Mouse (Mus musculus) midbrain, embryonic 11.5 days (tissue): ENCODE data around the gene Nhs. TPM values are rescaled to one million over a fixed set of nuclear protein-coding genes. Genes with fewer than 3 reads are reported as not detected.

Experiments used
- ATAC-seq: fragments of 200-750 bp; cut with Nextera tagmentation; 2 replicates; pipeline ENCODE4 v1.8.0; 2017; ENCODE audit warnings: moderate TSS enrichment, moderate library complexity; ENCODE audit not compliant: low FRiP score
- DNase-seq: peaks from one replicate; pipeline ENCODE4 v3.0.0; 2015; ENCODE audit warnings: low spot score; ENCODE audit errors: missing footprints
- H3K27ac ChIP-seq: fragments of 300-500 bp; sonication (generic); 2 replicates; pipeline ENCODE4 v1.5.1; 2014; ENCODE audit warnings: low read depth, low read length
- H3K27me3 ChIP-seq: fragments of 300-500 bp; sonication (generic); 2 replicates; pipeline ENCODE4 v1.6.1; 2014; ENCODE audit warnings: mild to moderate bottlenecking, low read length, moderate library complexity, mixed read lengths; ENCODE audit not compliant: control insufficient read depth, insufficient read depth
- H3K36me3 ChIP-seq: fragments of 300-500 bp; sonication (generic); 2 replicates; pipeline ENCODE4 v1.6.1; 2014; ENCODE audit warnings: mild to moderate bottlenecking, low read length, moderate library complexity, mixed read lengths; ENCODE audit not compliant: control insufficient read depth, insufficient read depth
- H3K4me1 ChIP-seq: fragments of 300-500 bp; sonication (generic); 2 replicates; pipeline ENCODE4 v1.6.1; 2014; ENCODE audit warnings: low read length; ENCODE audit not compliant: control insufficient read depth, insufficient read depth
- H3K4me2 ChIP-seq: fragments of 300-500 bp; sonication (generic); 2 replicates; pipeline ENCODE4 v1.6.1; 2014; ENCODE audit warnings: mild to moderate bottlenecking, moderate library complexity
- H3K4me3 ChIP-seq: fragments of 300-500 bp; sonication (generic); 2 replicates; pipeline ENCODE4 v1.5.1; 2014; ENCODE audit warnings: low read depth, low read length
- H3K9ac ChIP-seq: fragments of 300-500 bp; sonication (generic); 2 replicates; pipeline ENCODE4 v1.6.1; 2014; ENCODE audit warnings: low read length
- H3K9me3 ChIP-seq: fragments of 300-500 bp; sonication (generic); 2 replicates; pipeline ENCODE4 v1.6.1; 2016; ENCODE audit warnings: low read length; ENCODE audit not compliant: control insufficient read depth
- WGBS: fragments of 180-500 bp; shearing (Covaris S2); extraction: QIAGEN DNeasy Blood & Tissue Kit; methylation state at CpG from one replicate; pipeline ENCODE4 v1.1.7; 2014; 5-methylcytosine and 5-hydroxymethylcytosine counted together
- polyA plus RNA-seq: library from polyadenylated mRNA; unstranded; fragments of >200 nt; fragmentation: Nextera tagmentation; extraction: Ambion mirVana; gene quantifications from 2 replicates; pipeline ENCODE4 v1.2.1, GENCODE M21; 2014

Gene Nhs
- polyA plus RNA-seq, 1 experiment from 2014 or later, result 4.4 TPM

DNA sequence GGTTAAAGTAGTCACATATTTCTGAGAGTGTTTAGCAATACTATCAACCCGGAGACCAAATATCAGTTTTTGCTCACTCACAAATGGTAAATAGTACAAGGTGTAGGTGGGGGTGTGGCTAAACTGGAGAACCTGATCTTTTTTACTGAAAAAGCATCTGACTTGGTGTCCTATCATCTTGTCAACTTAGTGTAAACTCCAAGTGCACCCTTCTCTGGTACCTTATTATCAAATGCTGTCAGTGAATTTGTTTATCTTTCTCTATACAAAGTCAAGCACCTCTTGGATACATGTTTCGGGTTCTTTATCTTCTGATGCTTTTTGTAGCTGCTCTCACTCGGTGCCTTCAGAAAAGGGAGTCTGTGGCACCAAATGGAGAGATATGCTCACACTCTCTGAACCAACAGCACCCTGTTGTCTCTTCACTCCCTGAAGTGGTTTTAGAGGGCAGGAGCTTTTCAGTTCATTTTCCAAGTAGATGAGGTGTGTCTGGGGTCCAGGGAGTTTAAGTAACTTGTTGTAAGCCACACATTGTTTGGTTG lies 187.5 kb downstream of the Nhs start:
- ATAC-seq (no peak), DNase-seq (no peak)
- 95% methylated on average over 3 of the region's 3 CpGs for WGBS

DNA sequence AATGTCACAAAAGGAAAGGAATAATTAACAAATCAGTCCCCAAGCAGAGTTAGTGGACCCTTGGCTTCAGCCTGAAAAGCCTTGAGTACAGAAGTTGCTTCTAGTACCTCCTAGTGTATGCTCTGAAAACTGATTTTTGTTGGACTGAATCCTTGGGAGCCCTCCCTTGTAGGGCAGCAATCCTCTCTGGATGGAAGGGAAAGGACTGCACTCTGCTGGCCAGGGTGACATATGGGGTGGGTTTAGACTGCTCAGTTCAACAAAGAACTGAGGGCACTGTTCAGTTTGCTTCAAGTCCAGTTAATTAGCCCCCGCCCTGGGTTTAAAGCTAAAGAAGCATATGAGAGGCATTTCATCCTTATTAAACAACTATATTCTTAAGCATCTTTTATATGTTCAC lies 188.4 kb downstream of the Nhs start:
- ATAC-seq, result no peak
- no peaks in the 10 kb centered on the region for H3K4me1 ChIP-seq
- 94% methylated on average over 1 of the region's 1 CpGs for WGBS
- H3K4me2 ChIP-seq, result no peak overlapping the region
- no peak for DNase-seq
- peaks cover 22% of the 10 kb centered on the region for H3K27me3 ChIP-seq
- H3K27ac ChIP-seq, result no peak overlapping the region
- no peak overlapping the region for H3K4me3 ChIP-seq
- no peaks in the 10 kb centered on the region for H3K9me3 ChIP-seq
- no peak overlapping the region for H3K9ac ChIP-seq
- H3K36me3 ChIP-seq, result no peaks in the 10 kb centered on the region

More for the DNA sequence above, 187.5 kb downstream of the Nhs start:
- no peaks in the 10 kb centered on the region for H3K4me1 ChIP-seq
- H3K27ac ChIP-seq, result no peak overlapping the region
- no peak overlapping the region for H3K9ac ChIP-seq
- H3K36me3 ChIP-seq, result no peaks in the 10 kb centered on the region
- H3K4me2 ChIP-seq, result no peak overlapping the region
- H3K4me3 ChIP-seq, result no peak overlapping the region
- no peaks in the 10 kb centered on the region for H3K9me3 ChIP-seq
- H3K27me3 ChIP-seq, result peaks cover 29% of the 10 kb centered on the region

DNA sequence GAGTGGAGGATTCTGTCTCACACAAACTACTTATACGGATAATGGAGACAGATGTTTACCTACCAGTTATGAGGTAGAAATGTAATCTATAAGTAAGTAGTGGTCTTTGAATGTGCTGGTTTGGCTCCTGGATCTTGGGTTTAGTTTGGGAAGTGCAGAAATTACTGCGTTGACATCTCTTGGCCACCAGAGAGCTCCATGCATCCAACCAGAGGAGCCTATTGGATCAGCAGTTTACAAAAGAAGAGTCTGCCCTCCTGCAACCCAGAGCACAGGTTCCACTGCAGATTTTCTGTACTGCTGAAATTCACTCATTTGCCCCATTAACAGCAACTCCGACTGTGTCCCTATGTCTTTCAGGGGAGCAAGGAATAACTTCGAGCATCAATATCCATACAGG lies 191.8 kb downstream of the Nhs start:
- no peaks in the 10 kb centered on the region for H3K9me3 ChIP-seq
- peaks cover 2% of the 10 kb centered on the region for H3K27me3 ChIP-seq
- 29% methylated on average over 4 of the region's 4 CpGs for WGBS
- no peak overlapping the region for H3K4me2 ChIP-seq
- H3K9ac ChIP-seq, result no peak overlapping the region
- H3K4me1 ChIP-seq, result no peaks in the 10 kb centered on the region
- H3K36me3 ChIP-seq, result no peaks in the 10 kb centered on the region
- DNase-seq (no peak), ATAC-seq (peak; percentile 63; the same call in 1 of the 2 replicates)
- H3K4me3 ChIP-seq, result no peak overlapping the region
- no peak overlapping the region for H3K27ac ChIP-seq

DNA sequence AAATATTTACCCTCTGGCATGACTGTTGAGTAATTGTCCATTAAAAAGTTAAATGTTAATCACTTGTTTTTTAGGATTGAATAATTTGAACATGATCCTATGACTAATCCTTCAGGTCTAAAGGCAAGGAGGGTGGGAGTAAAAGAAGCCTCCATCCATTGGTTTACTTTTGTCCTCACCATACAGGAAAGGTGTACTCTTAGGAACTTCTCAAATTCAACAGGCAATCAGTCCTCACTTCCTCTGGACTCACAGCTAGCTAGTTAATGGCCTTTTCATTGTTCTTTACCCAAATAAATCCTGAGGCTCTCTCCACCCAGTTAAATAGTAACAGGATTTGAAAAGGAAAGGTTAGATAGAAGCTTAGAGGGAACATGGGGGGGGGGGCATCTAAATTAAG lies 196.2 kb downstream of the Nhs start:
- no peak for DNase-seq

DNA sequence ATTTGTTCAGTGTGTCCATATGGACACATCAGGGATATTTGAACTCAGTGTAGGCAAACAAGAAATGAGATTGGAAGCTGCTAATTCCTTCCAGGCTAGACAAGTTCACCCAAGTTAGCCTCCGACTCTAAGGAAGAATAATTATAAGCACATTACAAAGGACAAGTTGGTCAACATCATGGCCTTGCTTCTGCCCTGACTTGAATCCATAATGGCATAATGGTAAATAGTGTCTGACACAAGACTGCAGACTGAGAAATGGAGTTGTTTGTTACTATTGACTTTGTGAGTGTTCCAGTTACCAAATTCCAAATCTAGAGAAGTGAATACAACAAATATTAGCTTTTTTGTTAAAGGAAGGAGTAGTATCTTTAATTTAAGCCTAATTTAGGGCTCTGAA lies 196.7 kb downstream of the Nhs start:
- DNase-seq, result no peak
- 74% methylated on average over 1 of the region's 1 CpGs for WGBS
- Histone ChIP-seq H3K9me3 (no peaks in the 10 kb centered on the region), H3K4me3 (no peak overlapping the region), H3K36me3 (no peaks in the 10 kb centered on the region), H3K9ac (no peak overlapping the region), H3K27me3 (no peaks in the 10 kb centered on the region; the same call in none of the 2 replicates), H3K27ac (no peak overlapping the region), H3K4me2 (no peak overlapping the region), H3K4me1 (no peaks in the 10 kb centered on the region)
- ATAC-seq, result no peak

More for the DNA sequence above, 196.2 kb downstream of the Nhs start:
- Histone ChIP-seq H3K4me3 (no peak overlapping the region), H3K27ac (no peak overlapping the region), H3K36me3 (no peaks in the 10 kb centered on the region), H3K9ac (no peak overlapping the region), H3K4me2 (no peak overlapping the region), H3K4me1 (no peaks in the 10 kb centered on the region), H3K27me3 (no peaks in the 10 kb centered on the region; the same call in none of the 2 replicates), H3K9me3 (no peaks in the 10 kb centered on the region)
- ATAC-seq, result no peak

DNA sequence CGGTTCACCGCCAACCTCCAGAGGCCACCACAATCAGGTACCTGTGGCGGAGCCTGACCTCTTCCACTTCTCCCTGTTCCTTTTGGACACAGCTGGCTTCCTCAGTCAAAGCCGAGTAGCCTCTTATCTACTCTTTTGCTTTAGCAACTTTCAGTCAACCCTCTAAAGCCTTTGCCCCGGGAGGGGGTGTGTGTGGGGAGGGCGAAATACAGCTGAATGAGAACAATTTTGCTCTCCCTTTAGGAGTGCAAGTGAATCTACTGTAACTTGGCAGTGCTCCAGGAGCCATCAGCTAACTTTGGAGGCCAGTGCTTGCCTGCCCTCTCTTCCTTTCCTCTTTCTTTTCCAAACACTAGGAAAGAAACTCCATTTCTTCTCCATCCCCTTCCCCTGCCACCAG lies 197.8 kb downstream of the Nhs start:
- H3K27me3 ChIP-seq, result no peaks in the 10 kb centered on the region; the same call in none of the 2 replicates
- 76% methylated on average over 6 of the region's 6 CpGs for WGBS
- no peak for ATAC-seq
- DNase-seq, result no peak
- H3K4me3 ChIP-seq, result no peak overlapping the region
- H3K27ac ChIP-seq, result no peak overlapping the region
- no peak overlapping the region for H3K4me2 ChIP-seq
- H3K9me3 ChIP-seq, result no peaks in the 10 kb centered on the region
- H3K9ac ChIP-seq, result no peak overlapping the region
- H3K36me3 ChIP-seq, result no peaks in the 10 kb centered on the region
- H3K4me1 ChIP-seq, result no peaks in the 10 kb centered on the region

DNA sequence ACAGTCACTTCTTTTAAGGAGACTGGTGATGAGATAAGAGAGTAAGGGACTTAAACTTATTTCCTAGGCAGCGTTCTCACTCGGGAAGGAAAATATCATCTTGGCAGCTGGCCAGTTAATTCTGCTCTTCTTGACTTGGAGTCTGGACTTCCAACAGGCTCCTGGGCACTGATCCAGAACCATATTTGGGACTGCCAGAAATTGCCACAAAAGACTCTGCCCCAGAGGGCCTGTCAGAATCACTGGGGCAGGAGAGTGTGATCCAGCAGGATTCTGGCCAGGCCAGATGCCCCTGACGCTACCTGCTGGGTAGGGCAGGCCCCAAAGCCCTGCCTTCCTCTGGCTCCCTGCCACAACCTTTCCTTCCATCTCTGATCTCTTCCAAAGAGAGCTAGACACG lies 198.4 kb downstream of the Nhs start:
- H3K36me3 ChIP-seq, result no peaks in the 10 kb centered on the region
- peaks cover 1% of the 10 kb centered on the region for H3K27me3 ChIP-seq
- no peak overlapping the region for H3K9ac ChIP-seq
- no peak overlapping the region for H3K4me3 ChIP-seq
- no peak for DNase-seq
- WGBS, result 75% methylated on average over 4 of the region's 4 CpGs
- no peak overlapping the region for H3K27ac ChIP-seq
- H3K4me1 ChIP-seq, result no peaks in the 10 kb centered on the region
- no peak overlapping the region for H3K4me2 ChIP-seq
- H3K9me3 ChIP-seq, result no peaks in the 10 kb centered on the region
- ATAC-seq, result no peak

DNA sequence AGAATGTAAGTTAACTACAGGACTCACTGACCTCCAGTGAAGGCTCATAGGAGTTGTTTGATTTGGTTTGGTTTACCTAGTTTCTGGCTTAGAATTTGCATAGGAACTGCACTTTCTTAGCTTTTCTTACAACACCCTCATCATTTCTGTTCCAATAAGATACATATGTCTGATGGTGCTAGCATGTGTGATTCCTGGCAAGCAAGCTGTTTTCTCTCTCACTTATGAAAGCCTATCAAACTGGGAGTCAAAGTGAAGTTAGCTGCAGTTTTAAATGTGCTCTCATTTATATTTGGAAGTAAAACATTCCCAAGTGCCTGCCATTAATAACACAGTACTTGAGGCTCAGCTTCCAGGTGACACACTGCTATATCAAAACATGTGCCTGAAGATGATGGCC lies 207.2 kb downstream of the Nhs start:
- Histone ChIP-seq H3K9ac (no peak overlapping the region), H3K36me3 (no peaks in the 10 kb centered on the region), H3K9me3 (no peaks in the 10 kb centered on the region), H3K4me2 (no peak overlapping the region), H3K4me1 (no peaks in the 10 kb centered on the region), H3K27me3 (peaks cover 10% of the 10 kb centered on the region; the same call in 1 of the 2 replicates), H3K4me3 (no peak overlapping the region), H3K27ac (no peak overlapping the region)
- DNase-seq (no peak), ATAC-seq (no peak)

DNA sequence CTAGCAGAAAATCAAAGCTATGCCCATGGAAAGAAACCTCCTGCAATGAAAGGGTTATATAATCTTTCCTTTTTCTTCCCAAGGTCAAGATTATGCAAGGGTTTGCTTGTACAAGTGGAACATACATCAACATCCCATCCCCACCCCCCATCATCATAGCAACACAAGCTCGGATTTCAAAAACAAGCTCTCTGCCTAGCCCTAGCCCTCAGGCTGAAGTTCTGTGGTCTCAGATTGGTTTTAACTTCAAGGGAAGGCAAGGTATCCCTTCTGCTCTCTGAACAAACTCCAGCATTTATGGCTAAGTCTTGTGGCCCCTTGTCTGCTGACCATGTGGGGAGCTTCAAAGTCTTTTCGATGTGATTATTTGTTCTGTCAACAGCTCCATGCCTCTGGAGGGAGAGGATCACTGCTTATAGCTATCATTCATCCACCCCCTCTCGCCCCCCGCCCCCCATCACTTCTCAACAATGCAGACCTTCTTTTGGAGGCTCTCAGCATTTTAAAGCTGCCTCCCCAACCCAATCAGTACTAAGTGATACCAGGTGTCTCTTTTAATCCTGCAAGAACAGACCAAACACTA lies 216.3 kb downstream of the Nhs start:
- Histone ChIP-seq H3K4me3 (no peak overlapping the region), H3K4me1 (no peaks in the 10 kb centered on the region), H3K27ac (no peak overlapping the region), H3K9ac (no peak overlapping the region), H3K27me3 (peaks cover 17% of the 10 kb centered on the region), H3K9me3 (no peaks in the 10 kb centered on the region), H3K4me2 (no peak overlapping the region), H3K36me3 (no peaks in the 10 kb centered on the region)
- WGBS, result 66% methylated on average over 4 of the region's 4 CpGs
- no peak for ATAC-seq
- DNase-seq, result no peak
